Mouse (Mus musculus): ENCODE results near the gene Dennd4a. TPM values are rescaled to one million over a fixed set of nuclear protein-coding genes. Genes with fewer than 3 reads are reported as not detected.
"Not testable (repeated sequence)": the region's sequence is repeated elsewhere in the genome, so short reads cannot be mapped to it uniquely, and the experiment has no call there.

Gene Dennd4a
- total RNA-seq, 1 experiment from 2014 or later = 21.5 TPM

GRCm38 (mm10) chr9:64812475-64812860, 1.3 kb downstream of the Dennd4a start:
- DNase-seq = no peak

- DNase-seq = no peak
These were observed 3.1 kb downstream of the Dennd4a start for GRCm38 (mm10) chr9:64814273-64814672.

GRCm38 (mm10) chr9:64819686-64820085, 8.5 kb downstream of the Dennd4a start:
- not testable (repeated sequence) for DNase-seq

GRCm38 (mm10) chr9:64820086-64820795, 9.1 kb downstream of the Dennd4a start:
- no peak for DNase-seq

- DNase-seq = no peak
These were observed 11.1 kb downstream of the Dennd4a start for GRCm38 (mm10) chr9:64822235-64822634.

GRCm38 (mm10) chr9:64824389-64825008, 13.4 kb downstream of the Dennd4a start:
- DNase-seq = no peak

- DNase-seq = no peak
These were observed 19.0 kb downstream of the Dennd4a start for GRCm38 (mm10) chr9:64830092-64830618.

GRCm38 (mm10) chr9:64830641-64831040, 19.5 kb downstream of the Dennd4a start:
- DNase-seq = no peak

GRCm38 (mm10) chr9:64831760-64832159, 20.6 kb downstream of the Dennd4a start:
- DNase-seq = no peak

GRCm38 (mm10) chr9:64834418-64834817, 23.3 kb downstream of the Dennd4a start:
- no peak for DNase-seq

GRCm38 (mm10) chr9:64845355-64845754, 34.2 kb downstream of the Dennd4a start:
- DNase-seq = no peak

- DNase-seq = no peak
These were observed 38.4 kb downstream of the Dennd4a start for GRCm38 (mm10) chr9:64849548-64849947.

- no peak for DNase-seq
These were observed 48.9 kb downstream of the Dennd4a start for GRCm38 (mm10) chr9:64860083-64860482.

GRCm38 (mm10) chr9:64862687-64863086, 51.5 kb downstream of the Dennd4a start:
- no peak for DNase-seq

GRCm38 (mm10) chr9:64886008-64886407, 74.9 kb downstream of the Dennd4a start:
- no peak for DNase-seq

- no peak for DNase-seq
These were observed 85.5 kb downstream of the Dennd4a start for GRCm38 (mm10) chr9:64896605-64897004.

- no peak for DNase-seq
These were observed 91.7 kb downstream of the Dennd4a start for GRCm38 (mm10) chr9:64902866-64903265.

GRCm38 (mm10) chr9:64903386-64903785, 92.2 kb downstream of the Dennd4a start:
- DNase-seq = peak; percentile 73

GRCm38 (mm10) chr9:64904917-64905640, 93.9 kb downstream of the Dennd4a start:
- DNase-seq = no peak

GRCm38 (mm10) chr9:64907441-64907840, 96.3 kb downstream of the Dennd4a start:
- DNase-seq = no peak

- no peak for DNase-seq
These were observed 102.3 kb downstream of the Dennd4a start for GRCm38 (mm10) chr9:64913406-64913805.

- DNase-seq = no peak
These were observed 102.8 kb downstream of the Dennd4a start for GRCm38 (mm10) chr9:64913973-64914372.

- no peak for DNase-seq
These were observed 103.5 kb downstream of the Dennd4a start for GRCm38 (mm10) chr9:64914629-64915028.
